Mouse (Mus musculus) Patski (cell line): ENCODE results near the gene Fam227b. TPM values are rescaled to one million over a fixed set of nuclear protein-coding genes. Genes with fewer than 3 reads are reported as not detected.

ENCODE experiments used
- ATAC-seq: fragments of 100-300 bp; one replicate; pipeline ENCODE4 v1.8.0; 2021
- CTCF ChIA-PET: fragments of 350-600 bp; sonication (Branson Sonifier 250); formaldehyde crosslinking; loops from one replicate; lab custom pipeline; 2022; ENCODE audit warnings: inconsistent platforms; lab: Charles Lee
- POLR2A ChIA-PET: fragments of 350-600 bp; sonication (Branson Sonifier 250); formaldehyde crosslinking; loops from one replicate; lab custom pipeline; 2022; ENCODE audit warnings: antibody characterized with exemption, inconsistent platforms; lab: Charles Lee
- DNase-seq: peaks from one replicate; pipeline ENCODE4 v3.0.0-alpha.2; 2011; ENCODE audit warnings: low read depth, low spot score
- H3K27me3 ChIP-seq: fragments of 371-371 bp; one replicate; pipeline ENCODE4 v1.5.1; 2021
- CTCF ChIP-seq: fragments of 100-300 bp; IDR thresholded peaks from one replicate; pipeline ENCODE4 v1.5.1; 2021
- in situ Hi-C: fragments of 300-500 bp; cut with MboI; formaldehyde crosslinking; loops from 3 replicates; pipeline ENCODE4 v1.11.1; 2018; ENCODE audit warnings: low pct_unique_long_range_greater_than_20kb, mixed read lengths
- polyA plus RNA-seq: library from polyadenylated mRNA; unstranded; gene quantifications from one replicate; pipeline ENCODE4 v1.2.3, GENCODE M21; 2021

Fam227b gene
- polyA plus RNA-seq, 1 experiment from 2014 or later: not detected

DNA sequence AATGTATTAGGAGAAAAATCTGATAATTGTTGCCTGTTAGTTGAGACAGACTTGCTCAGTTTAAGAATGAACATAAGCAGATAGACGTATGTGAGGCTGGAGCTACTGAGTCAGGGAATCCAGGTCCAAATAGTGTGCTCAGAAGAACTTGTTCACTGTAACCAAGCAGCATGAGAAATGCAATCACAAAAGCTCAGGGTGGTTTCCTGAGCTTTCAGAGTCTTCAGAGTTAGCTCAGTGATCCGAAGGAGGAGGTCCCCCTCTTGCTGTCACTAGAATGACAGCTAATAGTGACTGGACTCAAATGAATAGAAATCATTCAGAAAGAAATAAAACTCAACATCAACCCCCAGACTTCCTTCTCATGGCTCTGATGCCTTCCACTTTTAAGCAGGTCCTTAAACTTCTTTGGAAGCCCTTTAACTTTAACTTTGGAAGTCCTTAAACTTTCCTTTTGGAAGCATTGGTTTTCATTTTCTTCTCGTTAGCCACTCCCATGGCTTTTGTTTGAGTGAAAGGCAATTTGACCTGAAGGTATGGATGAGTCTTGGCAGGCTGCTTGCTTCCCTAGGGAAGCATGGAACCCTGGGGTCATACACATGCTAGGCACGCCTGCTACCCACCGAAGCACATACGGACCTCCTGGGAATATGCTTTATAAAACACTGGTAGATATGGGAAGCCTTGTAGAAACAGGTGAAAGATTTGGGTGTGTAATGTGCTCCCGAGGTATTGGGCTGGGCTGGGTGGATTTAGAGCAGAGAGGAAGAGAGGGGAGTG lies 113.4 kb downstream of the Fam227b start:
- CTCF ChIA-PET: no interaction called here
- DNase-seq (no peak), ATAC-seq (no peak)

DNA sequence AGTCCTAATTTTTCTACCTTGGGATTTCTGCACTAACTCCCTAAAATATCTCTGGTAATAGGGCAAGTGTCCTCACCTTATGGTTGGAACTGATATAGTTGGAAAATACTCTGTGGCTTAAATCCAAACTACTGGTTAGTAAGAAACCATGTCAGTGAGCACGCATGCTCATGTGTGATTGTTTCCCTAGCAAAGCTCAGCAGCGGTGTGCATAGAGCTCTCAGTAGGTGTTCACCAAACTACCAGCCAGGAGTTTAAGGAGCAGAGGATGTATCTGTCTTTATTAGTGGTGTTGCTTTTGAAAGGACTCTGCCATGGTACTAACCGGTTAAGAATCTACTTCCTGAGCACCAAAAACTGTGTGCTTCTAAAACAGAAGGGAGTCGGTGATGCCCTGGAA lies 115.7 kb downstream of the Fam227b start:
- ChIA-PET CTCF (interaction anchor here (1.1 to 2.3 kb wide), 3 partner anchors 10 to 324 kb away, joined by 3 to 6 read pairs (median 3); no protein-coding TSS in a partner anchor), POLR2A (no interaction called here)
- ATAC-seq (no peak), DNase-seq (no peak)
- no peak for TF ChIP-seq CTCF
- in situ Hi-C loops: loop anchor here (10.0 kb wide), 2 partner anchors 371 to 389 kb away; no protein-coding TSS in a partner anchor
- no peaks in the 10 kb centered on the region for H3K27me3 ChIP-seq

More for the DNA sequence above, 113.4 kb downstream of the Fam227b start:
- TF ChIP-seq CTCF: no peak
- POLR2A ChIA-PET: no interaction called here
- no peaks in the 10 kb centered on the region for H3K27me3 ChIP-seq
- in situ Hi-C loops: loop anchor here (10.0 kb wide), 2 partner anchors 374 to 386 kb away; no protein-coding TSS in a partner anchor

DNA sequence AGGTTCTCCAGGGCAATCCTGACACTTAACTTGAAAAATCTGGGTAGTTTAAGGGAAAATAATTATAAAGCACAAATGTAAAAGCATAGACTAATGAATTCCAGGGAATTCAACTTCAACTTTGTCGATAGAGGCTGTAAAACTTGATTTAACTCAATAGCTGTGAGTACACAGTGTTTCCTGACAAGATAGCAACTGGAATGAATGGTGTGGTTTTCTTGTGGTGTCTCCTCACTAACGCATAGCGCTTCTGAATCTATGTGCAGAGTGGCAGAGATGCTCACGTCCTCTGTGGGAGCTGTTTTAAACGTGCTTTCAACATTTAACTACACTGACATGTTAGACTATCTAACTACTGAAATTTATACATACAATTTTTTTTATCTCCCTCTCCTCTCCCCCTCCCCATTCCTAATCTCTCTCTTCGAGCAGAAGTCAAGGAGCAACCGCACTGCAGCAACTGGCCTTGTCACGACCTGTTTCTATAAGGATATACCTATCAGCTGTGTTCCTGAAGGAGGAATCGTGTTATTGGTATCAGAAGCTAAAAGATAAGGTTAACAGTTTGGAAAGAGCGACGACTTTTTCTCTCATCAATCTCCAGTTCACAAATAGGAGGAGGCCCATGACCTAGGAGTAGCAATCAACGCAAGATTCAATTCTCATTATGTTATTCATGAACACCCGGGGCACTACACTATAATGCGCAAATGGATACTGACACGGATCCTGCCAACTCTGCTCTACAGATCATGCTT lies 116.6 kb downstream of the Fam227b start:
- DNase-seq: no peak
- ATAC-seq: no peak
- TF ChIP-seq CTCF: no peak
- ChIA-PET CTCF (interaction anchor here (0.9 to 4.3 kb wide), 10 partner anchors 10 to 328 kb away, joined by 3 to 29 read pairs (median 5); no protein-coding TSS in a partner anchor), POLR2A (no interaction called here)
- in situ Hi-C loops: loop anchor here (10.0 kb wide), 2 partner anchors 370 to 390 kb away; no protein-coding TSS in a partner anchor
- H3K27me3 ChIP-seq: no peaks in the 10 kb centered on the region

DNA sequence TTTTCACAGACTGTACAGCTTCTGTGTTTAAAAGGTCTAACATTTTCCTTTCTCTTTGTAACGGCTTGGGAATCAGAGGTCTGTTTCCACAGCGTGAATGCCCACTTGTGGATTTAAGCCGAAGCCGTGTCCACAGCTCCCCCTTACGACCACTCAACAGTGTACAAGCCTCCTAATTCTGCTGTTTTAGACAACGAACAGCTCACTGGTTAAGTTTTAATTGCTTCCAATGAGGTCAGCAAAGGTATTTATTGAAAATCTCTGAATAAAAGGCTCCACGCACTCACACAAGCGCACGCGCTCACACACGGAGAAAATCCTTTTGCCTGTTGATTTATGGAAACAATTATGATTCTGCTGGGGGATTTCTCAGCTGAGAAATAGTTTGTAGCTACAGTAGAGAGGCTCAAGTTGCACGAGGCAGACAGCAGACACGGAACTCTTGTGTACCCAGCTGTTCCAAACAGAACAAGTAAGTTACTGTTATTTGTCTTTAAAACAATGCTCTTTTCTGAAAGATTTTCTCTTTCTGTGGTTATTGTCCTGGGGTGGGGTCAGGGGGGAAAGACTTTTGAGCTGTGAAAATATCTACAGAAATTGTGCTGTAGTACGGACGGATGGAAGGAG lies 117.3 kb downstream of the Fam227b start, which contains the start of gene Fgf7:
TSS of gene Fgf7 (plus strand) at position 280 of the 627 bp plus-strand sequence.
- ChIA-PET POLR2A (no interaction called here), CTCF (interaction anchor here (0.7 to 4.3 kb wide), 12 partner anchors 9 to 331 kb away, joined by 3 to 29 read pairs (median 4); no protein-coding TSS in a partner anchor)
- no peak for DNase-seq
- H3K27me3 ChIP-seq: no peaks in the 10 kb centered on the region
- TF ChIP-seq CTCF: peak; percentile 70
- in situ Hi-C loops: loop anchor here (5.0 to 10.0 kb wide), 4 partner anchors 137 to 390 kb away; no protein-coding TSS in a partner anchor
- no peak for ATAC-seq

DNA sequence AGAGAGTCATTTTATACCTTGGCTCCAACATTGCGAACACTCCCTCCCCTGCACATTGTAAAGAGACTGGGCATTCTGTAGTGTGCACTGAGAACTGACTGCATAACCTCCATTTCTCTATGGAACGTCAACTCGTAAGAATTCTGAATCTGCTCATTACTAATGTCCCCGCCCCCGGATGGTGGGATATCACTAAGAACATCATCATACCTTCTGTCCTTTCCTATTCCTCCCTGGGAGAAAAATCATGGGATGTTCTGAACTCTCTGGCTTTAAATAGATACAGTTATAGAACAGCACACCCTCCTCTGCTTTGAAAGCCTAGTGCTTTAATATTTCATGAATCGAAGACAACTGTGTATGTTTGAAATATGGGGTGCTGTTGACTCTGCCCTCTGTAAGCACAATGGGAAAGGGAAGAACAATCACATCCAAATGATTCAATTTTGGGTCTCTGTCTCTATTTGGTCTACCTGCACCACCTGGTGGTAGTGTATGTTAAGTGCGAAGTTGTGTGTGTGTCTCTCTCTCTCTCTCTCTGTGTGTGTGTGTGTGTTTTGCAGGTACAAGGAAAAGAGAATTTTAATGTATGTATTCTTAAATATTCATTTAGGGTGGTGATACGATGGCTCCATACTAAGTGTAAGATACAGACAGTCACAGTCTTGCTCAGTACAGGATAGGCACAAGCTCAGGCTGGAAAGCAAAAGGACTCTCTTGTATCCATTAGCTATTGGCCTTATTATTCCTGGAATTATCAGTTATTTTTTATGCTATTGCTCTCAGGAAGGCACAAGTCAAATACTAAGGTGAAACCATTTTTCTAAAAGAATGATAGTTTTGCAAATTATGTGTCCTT lies 118.5 kb downstream of the Fam227b start:
- H3K27me3 ChIP-seq: no peaks in the 10 kb centered on the region
- ATAC-seq (no peak), DNase-seq (no peak)
- ChIA-PET CTCF (interaction anchor here (0.8 to 4.3 kb wide), 11 partner anchors 7 to 330 kb away, joined by 3 to 29 read pairs (median 4); no protein-coding TSS in a partner anchor), POLR2A (no interaction called here)
- in situ Hi-C loops: loop anchor here (5.0 to 10.0 kb wide), 4 partner anchors 136 to 391 kb away; no protein-coding TSS in a partner anchor
- peak; percentile 58 for TF ChIP-seq CTCF

DNA sequence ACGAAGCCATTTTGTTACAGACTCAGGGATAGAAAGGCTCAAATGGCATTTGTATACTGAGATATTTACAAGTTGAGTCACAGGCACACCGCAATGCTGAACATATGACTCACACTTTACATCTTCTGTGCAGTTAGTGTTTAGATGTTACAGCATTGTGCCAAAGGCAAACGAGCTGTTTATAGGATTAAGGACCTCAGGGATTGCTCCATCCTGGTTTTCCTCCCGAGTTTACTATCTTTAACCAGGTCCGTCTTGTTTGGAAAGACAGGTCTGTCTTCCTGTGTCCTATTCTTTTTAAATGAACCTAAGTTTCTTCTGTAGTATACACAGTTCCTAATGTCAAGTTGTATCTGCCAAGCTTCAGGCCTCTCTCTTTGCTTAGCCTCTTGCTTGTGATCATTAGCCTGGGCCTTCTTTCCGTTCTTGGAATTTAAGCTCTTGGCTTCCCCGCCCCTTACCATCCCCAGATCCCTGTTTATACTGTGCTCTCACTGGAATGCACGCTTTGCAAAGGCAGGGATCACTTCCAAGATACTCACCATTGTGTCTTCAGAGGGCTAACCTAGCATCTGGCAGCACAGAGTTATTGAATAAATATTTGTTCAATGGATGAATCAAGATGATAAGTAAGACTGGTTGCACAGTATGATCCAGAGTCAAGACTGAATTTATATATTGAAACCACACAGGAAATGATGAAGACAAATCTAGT lies 120.5 kb downstream of the Fam227b start:
- no peaks in the 10 kb centered on the region for H3K27me3 ChIP-seq
- POLR2A ChIA-PET: interaction anchor here (0.6 kb wide), 2 partner anchors 124 to 128 kb away, joined by 3 read pairs; no protein-coding TSS in a partner anchor
- in situ Hi-C loops: loop anchor here (5.0 to 10.0 kb wide), 4 partner anchors 134 to 393 kb away; no protein-coding TSS in a partner anchor
- DNase-seq: peak; percentile 44
- CTCF ChIA-PET: interaction anchor here (1.3 to 4.3 kb wide), 3 partner anchors 25 to 138 kb away, joined by 3 to 29 read pairs (median 3); no protein-coding TSS in a partner anchor
- ATAC-seq: no peak
- TF ChIP-seq CTCF: no peak

DNA sequence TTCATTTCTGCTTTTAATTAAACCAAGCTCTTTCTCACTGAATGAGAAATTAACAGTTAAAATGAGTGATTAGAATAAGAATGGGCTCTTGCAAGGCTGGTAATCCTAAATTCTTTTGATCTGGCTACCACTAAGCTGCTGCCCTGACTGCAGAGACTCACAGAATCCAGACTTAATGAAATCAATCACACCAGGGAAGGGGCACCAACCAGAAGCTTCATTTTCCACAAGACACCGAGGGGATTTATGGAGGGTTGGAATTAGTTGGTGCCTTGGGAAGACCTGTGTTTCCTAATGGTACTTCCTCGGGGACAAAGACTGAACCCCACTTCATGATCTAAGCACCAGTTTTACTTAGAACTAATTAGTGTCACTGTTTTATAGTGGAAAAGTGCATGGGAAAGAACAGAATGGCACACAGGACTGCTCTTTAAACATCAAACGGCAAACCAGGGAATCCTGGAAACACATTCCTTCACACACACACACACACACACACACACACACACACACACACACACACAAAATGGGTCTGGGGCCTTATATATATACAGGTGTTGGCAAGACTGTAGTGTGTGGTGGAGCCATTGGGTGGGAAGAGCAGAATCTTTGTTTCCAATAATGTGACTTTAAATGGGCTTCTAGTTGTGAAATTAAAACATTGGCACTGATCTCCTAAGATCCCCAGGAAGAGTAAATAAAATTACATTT lies 135.9 kb downstream of the Fam227b start:
- ATAC-seq (no peak), DNase-seq (no peak)
- H3K27me3 ChIP-seq: no peaks in the 10 kb centered on the region
- ChIA-PET POLR2A (no interaction called here), CTCF (no interaction called here)
- TF ChIP-seq CTCF: no peak
- in situ Hi-C loops: no loop called here

DNA sequence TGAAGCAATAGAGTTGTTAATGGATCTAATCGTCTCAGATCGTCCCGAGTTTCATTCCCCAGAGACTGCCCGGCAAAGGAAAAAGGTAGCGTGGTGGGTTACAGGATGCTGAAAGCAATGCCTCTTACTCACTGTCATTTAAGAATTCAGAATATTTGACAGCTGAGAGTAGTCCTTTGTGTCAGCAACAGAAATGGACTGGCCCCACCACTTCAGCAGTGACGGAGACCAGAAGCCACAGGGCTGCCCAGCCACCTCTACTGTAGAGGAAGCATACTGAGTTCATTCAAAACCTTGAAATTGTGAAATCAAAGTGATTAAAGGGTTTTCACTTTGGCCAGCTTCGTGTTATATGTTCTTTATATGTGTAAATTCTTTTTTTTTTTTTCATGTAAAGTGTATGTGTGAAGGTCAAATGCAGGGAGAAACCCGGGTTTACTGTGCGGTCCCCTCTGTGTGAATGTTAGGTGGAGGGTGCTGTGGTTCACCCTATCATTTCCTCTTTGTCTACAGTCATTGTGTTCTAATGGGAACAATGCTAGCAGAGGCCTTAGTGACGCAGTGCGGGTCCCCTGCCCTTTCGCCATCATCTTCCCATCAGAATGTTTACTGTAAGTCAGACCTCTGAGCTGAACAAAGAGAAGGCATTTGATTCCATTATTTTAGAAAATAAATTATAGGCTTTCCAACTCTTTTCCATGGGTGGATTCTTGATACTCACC lies 136.7 kb downstream of the Fam227b start:
- TF ChIP-seq CTCF: no peak
- ATAC-seq: no peak
- ChIA-PET POLR2A (no interaction called here), CTCF (no interaction called here)
- H3K27me3 ChIP-seq: no peaks in the 10 kb centered on the region
- in situ Hi-C loops: no loop called here
- no peak for DNase-seq
